22 mouse cellular contexts compared by ENCODE assay signal in genomic region chrX:74006401-74006800, GRCm38 (mm10). TPM values are rescaled to one million over a fixed set of nuclear protein-coding genes. Genes with fewer than 3 reads are reported as not detected.
DNase-seq lines count a peak whose midpoint lies in the region; ATAC-seq lines count a peak whose summit lies in the region.
"Had no signal": no experiment of that assay in that cellular context is flagged by ENCODE, and none has a peak within 500 bp of the region (broad histone marks: within the 10 kb centered on the region; RNA-seq: fewer than 3 reads in every experiment).

No protein-coding gene starts in this region.

- H3K9ac ChIP-seq in hindbrain, embryonic 14.5 days = 0 out of 2 replicates have a peak overlapping the region, but pooled peaks have one; percentile 11
- no peak overlapping the region for H3K9ac ChIP-seq in hindbrain, embryonic 12.5 days
- H3K9ac ChIP-seq in midbrain, embryonic 13.5 days (replicated peaks) = no peak overlapping the region
- no peak overlapping the region for H3K9ac ChIP-seq in midbrain, embryonic 16.5 days (ENCODE audit: low read depth, low read length)
- no peak overlapping the region for H3K9ac ChIP-seq in neural tube, embryonic 15.5 days (replicated peaks)
- H3K9ac ChIP-seq in intestine, embryonic 15.5 days = no peak overlapping the region
- H3K9ac ChIP-seq: embryonic facial prominence, embryonic 12.5 days; heart, embryonic 13.5 days; lung, embryonic 15.5 days; neural tube, embryonic 13.5 days; stomach, embryonic 15.5 days had no signal

- no peak for ATAC-seq in hindbrain, embryonic 14.5 days (ENCODE audit: low FRiP score)
- ATAC-seq in hindbrain, embryonic 12.5 days (ENCODE audit: low FRiP score) = no peak
- ATAC-seq in midbrain, embryonic 13.5 days = peak; percentile 37; the same call in 1 of the 2 replicates
- ATAC-seq in midbrain, embryonic 16.5 days = no peak
- ATAC-seq in neural tube, embryonic 15.5 days (ENCODE audit: low FRiP score) = no peak
- ATAC-seq in intestine, embryonic 15.5 days = no peak
- ATAC-seq: forebrain, embryonic 16.5 days; intestine, postnatal 0 days had no signal

- no peaks in the 10 kb centered on the region for H3K4me1 ChIP-seq in hindbrain, embryonic 14.5 days (replicated peaks; ENCODE audit: control insufficient read depth, insufficient read depth, low read length)
- no peaks in the 10 kb centered on the region for H3K4me1 ChIP-seq in hindbrain, embryonic 12.5 days
- 0 out of 2 replicates have a peak, but pooled peaks cover 4% of the 10 kb centered on the region for H3K4me1 ChIP-seq in midbrain, embryonic 13.5 days (replicated peaks)
- no peaks in the 10 kb centered on the region for H3K4me1 ChIP-seq in midbrain, embryonic 16.5 days (ENCODE audit: control insufficient read depth, insufficient read depth, low read length)
- no peaks in the 10 kb centered on the region for H3K4me1 ChIP-seq in neural tube, embryonic 15.5 days
- no peaks in the 10 kb centered on the region for H3K4me1 ChIP-seq in intestine, embryonic 15.5 days (replicated peaks)
- H3K4me1 ChIP-seq: embryonic facial prominence, embryonic 12.5 days; heart, embryonic 13.5 days; lung, embryonic 15.5 days; neural tube, embryonic 13.5 days; stomach, embryonic 15.5 days had no signal

- no peak overlapping the region for H3K4me2 ChIP-seq in hindbrain, embryonic 14.5 days (replicated peaks)
- no peak overlapping the region for H3K4me2 ChIP-seq in hindbrain, embryonic 12.5 days (replicated peaks)
- no peak overlapping the region for H3K4me2 ChIP-seq in midbrain, embryonic 13.5 days (replicated peaks)
- H3K4me2 ChIP-seq in midbrain, embryonic 16.5 days (ENCODE audit: low read length) = no peak overlapping the region
- H3K4me2 ChIP-seq in neural tube, embryonic 15.5 days = no peak overlapping the region
- H3K4me2 ChIP-seq in intestine, embryonic 15.5 days (replicated peaks) = no peak overlapping the region
- H3K4me2 ChIP-seq: embryonic facial prominence, embryonic 12.5 days; heart, embryonic 13.5 days; lung, embryonic 15.5 days; neural tube, embryonic 13.5 days; stomach, embryonic 15.5 days had no signal

- no peak for DNase-seq in hindbrain, embryonic 14.5 days (ENCODE audit: low spot score)
- DNase-seq in Muller cell, postnatal 12 days (ENCODE audit: inconsistent ontology term) = peak; percentile 7
- DNase-seq in retina, embryonic 14.5 days (ENCODE audit: low spot score) = peak; percentile 63
- DNase-seq: cerebellum, adult 11-12 months; cerebellum, adult 9-11 months; embryo, embryonic 11 days; heart, postnatal 10 days; kidney, postnatal 14 days; liver; right cerebral cortex, postnatal 25 days had no signal

- H3K9me3 ChIP-seq in hindbrain, embryonic 14.5 days (ENCODE audit: control insufficient read depth, low read length) = no peaks in the 10 kb centered on the region
- H3K9me3 ChIP-seq in hindbrain, embryonic 12.5 days (replicated peaks) = no peaks in the 10 kb centered on the region
- no peaks in the 10 kb centered on the region for H3K9me3 ChIP-seq in midbrain, embryonic 13.5 days
- no peaks in the 10 kb centered on the region for H3K9me3 ChIP-seq in midbrain, embryonic 16.5 days (replicated peaks; ENCODE audit: control insufficient read depth, low read length, poor library complexity, severe bottlenecking)
- H3K9me3 ChIP-seq in neural tube, embryonic 15.5 days (replicated peaks) = no peaks in the 10 kb centered on the region
- H3K9me3 ChIP-seq in intestine, embryonic 15.5 days = no peaks in the 10 kb centered on the region
- H3K9me3 ChIP-seq: embryonic facial prominence, embryonic 12.5 days; heart, embryonic 13.5 days; lung, embryonic 15.5 days; neural tube, embryonic 13.5 days; stomach, embryonic 15.5 days had no signal

- H3K36me3 ChIP-seq in hindbrain, embryonic 14.5 days (replicated peaks; ENCODE audit: control insufficient read depth, insufficient read depth) = no peaks in the 10 kb centered on the region
- H3K36me3 ChIP-seq in hindbrain, embryonic 12.5 days = no peaks in the 10 kb centered on the region
- H3K36me3 ChIP-seq in midbrain, embryonic 13.5 days = no peaks in the 10 kb centered on the region
- no peaks in the 10 kb centered on the region for H3K36me3 ChIP-seq in midbrain, embryonic 16.5 days (ENCODE audit: control insufficient read depth, insufficient read depth, low read length)
- H3K36me3 ChIP-seq in neural tube, embryonic 15.5 days = no peaks in the 10 kb centered on the region
- H3K36me3 ChIP-seq in intestine, embryonic 15.5 days = no peaks in the 10 kb centered on the region
- H3K36me3 ChIP-seq: embryonic facial prominence, embryonic 12.5 days; heart, embryonic 13.5 days; lung, embryonic 15.5 days; neural tube, embryonic 13.5 days; stomach, embryonic 15.5 days had no signal

- no peak overlapping the region for H3K4me3 ChIP-seq in hindbrain, embryonic 14.5 days (replicated peaks; ENCODE audit: low read length)
- H3K4me3 ChIP-seq in hindbrain, embryonic 12.5 days = no peak overlapping the region
- H3K4me3 ChIP-seq in midbrain, embryonic 13.5 days (replicated peaks) = no peak overlapping the region
- no peak overlapping the region for H3K4me3 ChIP-seq in midbrain, embryonic 16.5 days (ENCODE audit: low read depth, low read length)
- H3K4me3 ChIP-seq in neural tube, embryonic 15.5 days (replicated peaks) = no peak overlapping the region
- H3K4me3 ChIP-seq in intestine, embryonic 15.5 days (replicated peaks) = no peak overlapping the region
- H3K4me3 ChIP-seq: embryonic facial prominence, embryonic 12.5 days; heart, embryonic 13.5 days; lung, embryonic 15.5 days; neural tube, embryonic 13.5 days; stomach, embryonic 15.5 days had no signal

- no peak overlapping the region for H3K27ac ChIP-seq in hindbrain, embryonic 14.5 days
- no peak overlapping the region for H3K27ac ChIP-seq in hindbrain, embryonic 12.5 days
- no peak overlapping the region for H3K27ac ChIP-seq in midbrain, embryonic 13.5 days
- no peak overlapping the region for H3K27ac ChIP-seq in midbrain, embryonic 16.5 days (ENCODE audit: low read length)
- H3K27ac ChIP-seq in neural tube, embryonic 15.5 days (replicated peaks) = no peak overlapping the region
- H3K27ac ChIP-seq in intestine, embryonic 15.5 days = no peak overlapping the region
- H3K27ac ChIP-seq: embryonic facial prominence, embryonic 12.5 days; heart, embryonic 13.5 days; lung, embryonic 15.5 days; neural tube, embryonic 13.5 days; stomach, embryonic 15.5 days had no signal

- 77% methylated on average over 21 of the region's 21 CpGs for WGBS in hindbrain, embryonic 14.5 days
- 77% methylated on average over 21 of the region's 21 CpGs for whole genome bisulfite sequencing in hindbrain, embryonic 12.5 days
- WGBS in midbrain, embryonic 13.5 days = 74% methylated on average over 21 of the region's 21 CpGs
- 70% methylated on average over 21 of the region's 21 CpGs for WGBS in midbrain, embryonic 16.5 days
- WGBS in neural tube, embryonic 15.5 days = 81% methylated on average over 21 of the region's 21 CpGs
- 83% methylated on average over 21 of the region's 21 CpGs for WGBS in intestine, embryonic 15.5 days

- H3K27me3 ChIP-seq in hindbrain, embryonic 14.5 days (ENCODE audit: control insufficient read depth, insufficient read depth, low read length) = no peaks in the 10 kb centered on the region
- no peaks in the 10 kb centered on the region for H3K27me3 ChIP-seq in hindbrain, embryonic 12.5 days
- H3K27me3 ChIP-seq in midbrain, embryonic 13.5 days = no peaks in the 10 kb centered on the region
- no peaks in the 10 kb centered on the region for H3K27me3 ChIP-seq in midbrain, embryonic 16.5 days (ENCODE audit: control insufficient read depth, insufficient read depth, low read depth, low read length)
- H3K27me3 ChIP-seq in neural tube, embryonic 15.5 days (replicated peaks) = no peaks in the 10 kb centered on the region
- no peaks in the 10 kb centered on the region for H3K27me3 ChIP-seq in intestine, embryonic 15.5 days (replicated peaks)
- H3K27me3 ChIP-seq: embryonic facial prominence, embryonic 12.5 days; heart, embryonic 13.5 days; lung, embryonic 15.5 days; neural tube, embryonic 13.5 days; stomach, embryonic 15.5 days had no signal

RNA-seq across cellular contexts. Expression of gene Irak1, which starts 17.3 kb away (rescaled TPM):
- 30.9 and 31.2 TPM in 2 replicates for polyA plus RNA-seq in hindbrain, embryonic 14.5 days (2014; fragmentation: Nextera tagmentation; extraction: Ambion mirVana)
- 53.9 and 58.2 TPM in 2 replicates for polyA plus RNA-seq in hindbrain, embryonic 12.5 days (2016; fragmentation: Nextera tagmentation; extraction: Ambion mirVana)
- polyA plus RNA-seq in midbrain, embryonic 13.5 days (2015; fragmentation: Nextera tagmentation; extraction: Ambion mirVana) = 37.4 and 44.3 TPM in 2 replicates
- polyA plus RNA-seq in midbrain, embryonic 16.5 days (2015; fragmentation: Nextera tagmentation; extraction: Ambion mirVana) = 38.8 and 39.3 TPM in 2 replicates
- polyA plus RNA-seq in neural tube, embryonic 15.5 days (2015; fragmentation: Nextera tagmentation; extraction: Ambion mirVana) = 42.3 and 51.5 TPM in 2 replicates
- 53.9 and 64.9 TPM in 2 replicates for polyA plus RNA-seq in intestine, embryonic 15.5 days (2015; fragmentation: Nextera tagmentation; extraction: Ambion mirVana)

RNA-seq across cellular contexts. Expression of gene Hcfc1, which starts 40.2 kb away (rescaled TPM):
- polyA plus RNA-seq in hindbrain, embryonic 14.5 days (2014; fragmentation: Nextera tagmentation; extraction: Ambion mirVana) = 55.3 and 57.3 TPM in 2 replicates
- 77.4 and 78.6 TPM in 2 replicates for polyA plus RNA-seq in hindbrain, embryonic 12.5 days (2016; fragmentation: Nextera tagmentation; extraction: Ambion mirVana)
- 61.9 and 63.0 TPM in 2 replicates for polyA plus RNA-seq in midbrain, embryonic 13.5 days (2015; fragmentation: Nextera tagmentation; extraction: Ambion mirVana)
- polyA plus RNA-seq in midbrain, embryonic 16.5 days (2015; fragmentation: Nextera tagmentation; extraction: Ambion mirVana) = 39.1 and 51.4 TPM in 2 replicates
- 40.4 and 41.4 TPM in 2 replicates for polyA plus RNA-seq in neural tube, embryonic 15.5 days (2015; fragmentation: Nextera tagmentation; extraction: Ambion mirVana)
- 43.0 and 45.6 TPM in 2 replicates for polyA plus RNA-seq in intestine, embryonic 15.5 days (2015; fragmentation: Nextera tagmentation; extraction: Ambion mirVana)
